Mouse (Mus musculus) layer of hippocampus, adult 11-12 months (tissue): Measurements from ENCODE around the gene Baiap2.

ENCODE experiments used
- DNase-seq: peaks from one replicate; pipeline ENCODE4 v3.0.0; 2022; ENCODE audit warnings: low spot score

The Baiap2 gene

GRCm38 (mm10) chr11:120012702-120013101 is 70.1 kb downstream of the Baiap2 start:
- DNase-seq, result no peak

GRCm38 (mm10) chr11:120013174-120013711 is 70.7 kb downstream of the Baiap2 start:
- DNase-seq, result peak; percentile 87

GRCm38 (mm10) chr11:120014758-120015157 is 72.2 kb downstream of the Baiap2 start:
- DNase-seq, result no peak

GRCm38 (mm10) chr11:120017011-120017410 is 74.4 kb downstream of the Baiap2 start:
- DNase-seq, result peak; percentile 69

- no peak for DNase-seq
Observed at GRCm38 (mm10) chr11:120019542-120020440, 77.2 kb downstream of the Baiap2 start.

GRCm38 (mm10) chr11:120021367-120021766 is 78.8 kb downstream of the Baiap2 start:
- no peak for DNase-seq

- DNase-seq, result no peak
Observed at GRCm38 (mm10) chr11:120022216-120022615, 79.7 kb downstream of the Baiap2 start.

- DNase-seq, result no peak
Observed at GRCm38 (mm10) chr11:120022841-120023240, 80.3 kb downstream of the Baiap2 start.

GRCm38 (mm10) chr11:120026941-120027340 is 84.4 kb downstream of the Baiap2 start:
- DNase-seq, result no peak

- DNase-seq, result no peak
Observed at GRCm38 (mm10) chr11:120028319-120029092, 85.9 kb downstream of the Baiap2 start.

- no peak for DNase-seq
Observed at GRCm38 (mm10) chr11:120029431-120030144, 87.0 kb downstream of the Baiap2 start.

- peak; percentile 62 for DNase-seq
Observed at GRCm38 (mm10) chr11:120030145-120030901, 87.8 kb downstream of the Baiap2 start.

GRCm38 (mm10) chr11:120032052-120032451 is 89.5 kb downstream of the Baiap2 start:
- no peak for DNase-seq

GRCm38 (mm10) chr11:120033473-120033872 is 90.9 kb downstream of the Baiap2 start:
- DNase-seq, result no peak

GRCm38 (mm10) chr11:120034306-120034705 is 91.7 kb downstream of the Baiap2 start:
- DNase-seq, result no peak

GRCm38 (mm10) chr11:120034762-120035161 is 92.2 kb downstream of the Baiap2 start:
- DNase-seq, result no peak

- no peak for DNase-seq
Observed at GRCm38 (mm10) chr11:120039581-120039980, 97.0 kb downstream of the Baiap2 start.

- DNase-seq, result peak; percentile 59
Observed at GRCm38 (mm10) chr11:120040440-120040839, 97.9 kb downstream of the Baiap2 start.

- DNase-seq, result peak; percentile 71
Observed at GRCm38 (mm10) chr11:120041191-120042123, 98.9 kb downstream of the Baiap2 start.
